Mouse (Mus musculus): ENCODE data around the gene Emilin2.

DNA sequence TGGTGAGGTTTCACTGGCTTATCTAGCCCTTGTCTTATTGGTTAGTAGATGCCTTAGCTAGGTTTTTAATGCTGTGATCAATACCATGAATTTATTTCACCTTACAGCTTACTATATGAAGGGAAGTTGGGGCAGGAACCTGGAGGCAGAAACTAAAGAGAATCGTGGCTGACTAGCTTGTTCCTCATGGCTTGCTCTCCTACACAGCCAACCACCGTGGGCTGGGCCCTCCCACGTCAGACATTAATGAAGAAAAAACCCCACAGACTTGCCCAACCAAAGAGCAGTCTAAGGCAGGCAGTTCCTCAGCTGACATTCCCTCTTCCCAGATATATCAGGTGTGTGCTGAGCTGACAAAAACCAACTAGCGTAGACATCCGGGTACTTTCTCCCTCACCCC lies 88.1 kb downstream of the Emilin2 start:
- no peak for TF ChIP-seq POLR2AphosphoS2 (IDR thresholded peaks at IDR 0.05; ENCODE audit: insufficient read length, low read depth)
- no peak for TF ChIP-seq SRF (IDR thresholded peaks at IDR 0.05; ENCODE audit: control insufficient read depth, insufficient read length, low read depth)
- TF ChIP-seq MAX (IDR thresholded peaks at IDR 0.05; ENCODE audit: low read depth), result no peak
